Mouse (Mus musculus) adrenal gland, adult 18-20 months (tissue): ENCODE data around the gene Fam83c. TPM values are rescaled to one million over a fixed set of nuclear protein-coding genes. Genes with fewer than 3 reads are reported as not detected.

Experiments used
- DNase-seq, 2 experiments: peaks; one replicate each; pipeline ENCODE4 v3.0.0; 2021 to 2022; ENCODE audit warnings: low spot score in 2 of 2
- total RNA-seq, 2 experiments: library from RNA; stranded (reverse); gene quantifications; 1 replicate in 1 of 2; 2 replicates in 1 of 2; pipeline ENCODE4 v1.2.3; 2021

The Fam83c gene
- total RNA-seq, 2 experiments from 2014 or later = not detected

GRCm38 (mm10) chr2:155826630-155827424, 7.8 kb downstream of the Fam83c start, which contains the start of gene Eif6:
Eif6 (minus strand) TSS chr2:155826925.
- DNase-seq = peak; percentile 73 to 77

- DNase-seq = no peak
Observed at GRCm38 (mm10) chr2:155825904-155826629, 8.6 kb downstream of the Fam83c start.

DNA sequence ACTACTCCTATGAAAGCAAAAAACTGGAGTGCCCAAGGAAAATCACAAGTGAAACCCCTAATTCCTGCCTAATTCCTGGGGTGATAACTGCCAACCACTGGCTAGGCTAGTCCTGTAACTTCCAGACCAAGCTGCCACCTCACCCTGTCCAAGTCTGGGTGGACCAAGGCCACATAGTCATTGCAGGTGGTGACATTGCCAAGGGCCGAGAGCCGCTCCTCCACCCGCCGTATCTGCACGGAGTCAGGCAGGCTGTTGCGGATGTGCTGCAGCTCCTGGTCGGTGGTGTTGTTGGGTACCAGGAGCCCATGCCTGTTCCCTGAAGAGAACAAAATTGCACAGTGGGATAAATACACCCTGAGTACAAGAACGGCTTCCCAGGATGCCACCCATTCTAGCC, 10.9 kb downstream of the Fam83c start:
- DNase-seq = no peak

DNA sequence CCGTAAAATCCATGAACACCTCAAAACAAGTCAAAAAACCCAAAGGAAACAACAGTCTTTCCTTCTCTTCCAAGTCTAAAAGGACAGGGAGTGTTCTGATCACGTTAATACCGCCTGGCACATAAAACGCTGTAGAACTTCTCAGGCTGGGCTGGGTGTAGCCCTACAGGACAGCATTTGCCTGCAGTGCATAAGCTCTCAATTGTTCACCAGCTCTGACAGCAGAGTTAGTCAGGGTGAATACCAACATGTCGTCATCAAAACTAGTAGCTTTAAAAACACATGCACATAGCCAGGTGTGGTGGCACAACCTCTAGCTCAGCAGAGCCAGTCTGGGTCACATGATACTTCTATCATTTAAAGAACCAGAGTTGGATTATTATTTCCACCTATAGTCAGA, 13.9 kb downstream of the Fam83c start:
- no peak for DNase-seq

GRCm38 (mm10) chr2:155819449-155820251, 15.0 kb downstream of the Fam83c start:
- DNase-seq = no peak

- no peak for DNase-seq
Observed at GRCm38 (mm10) chr2:155819392-155819448, 15.4 kb downstream of the Fam83c start, which contains the start of gene BC029722. BC029722 (minus strand) TSS chr2:155819426.

DNA sequence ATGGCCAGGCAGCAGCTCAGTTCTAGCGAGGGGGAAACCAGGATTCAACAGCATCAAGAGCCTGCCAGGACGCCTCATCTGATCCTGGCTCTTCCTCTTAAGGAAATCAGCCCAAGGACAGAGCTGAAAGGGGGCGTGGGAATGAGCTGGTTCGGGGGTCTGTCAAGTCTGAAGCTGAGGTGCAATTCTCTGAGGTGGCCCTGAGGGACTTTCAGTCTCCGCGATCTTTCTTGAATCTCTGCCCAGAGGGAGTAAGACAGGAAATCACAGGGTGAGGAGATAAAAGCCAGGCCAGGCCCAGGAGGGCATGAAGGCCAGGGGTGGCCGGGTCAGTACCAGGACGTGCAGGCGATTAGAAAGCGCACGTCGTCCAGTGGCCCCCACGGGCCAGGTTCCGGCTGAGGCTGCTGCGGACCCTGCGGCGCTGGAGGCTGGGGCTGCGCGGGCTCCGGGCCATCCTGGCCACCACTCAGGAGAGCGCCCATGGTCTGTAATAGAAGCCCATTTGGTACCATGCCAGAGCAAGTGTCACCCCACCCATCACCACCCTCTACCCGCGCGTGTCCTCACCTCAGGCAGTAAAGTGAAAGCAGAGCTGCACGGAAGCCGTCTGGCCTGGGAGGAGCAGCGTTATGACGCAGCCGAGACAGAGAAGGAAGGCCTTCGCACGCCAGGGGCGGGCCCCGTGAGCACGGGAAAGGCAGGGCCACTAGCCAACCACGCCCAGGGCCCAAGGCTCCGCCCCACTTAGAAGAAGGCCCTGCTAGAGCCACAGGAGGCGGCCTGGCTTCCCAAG, 15.9 kb downstream of the Fam83c start:
- DNase-seq = peak; percentile 93 to 96

DNA sequence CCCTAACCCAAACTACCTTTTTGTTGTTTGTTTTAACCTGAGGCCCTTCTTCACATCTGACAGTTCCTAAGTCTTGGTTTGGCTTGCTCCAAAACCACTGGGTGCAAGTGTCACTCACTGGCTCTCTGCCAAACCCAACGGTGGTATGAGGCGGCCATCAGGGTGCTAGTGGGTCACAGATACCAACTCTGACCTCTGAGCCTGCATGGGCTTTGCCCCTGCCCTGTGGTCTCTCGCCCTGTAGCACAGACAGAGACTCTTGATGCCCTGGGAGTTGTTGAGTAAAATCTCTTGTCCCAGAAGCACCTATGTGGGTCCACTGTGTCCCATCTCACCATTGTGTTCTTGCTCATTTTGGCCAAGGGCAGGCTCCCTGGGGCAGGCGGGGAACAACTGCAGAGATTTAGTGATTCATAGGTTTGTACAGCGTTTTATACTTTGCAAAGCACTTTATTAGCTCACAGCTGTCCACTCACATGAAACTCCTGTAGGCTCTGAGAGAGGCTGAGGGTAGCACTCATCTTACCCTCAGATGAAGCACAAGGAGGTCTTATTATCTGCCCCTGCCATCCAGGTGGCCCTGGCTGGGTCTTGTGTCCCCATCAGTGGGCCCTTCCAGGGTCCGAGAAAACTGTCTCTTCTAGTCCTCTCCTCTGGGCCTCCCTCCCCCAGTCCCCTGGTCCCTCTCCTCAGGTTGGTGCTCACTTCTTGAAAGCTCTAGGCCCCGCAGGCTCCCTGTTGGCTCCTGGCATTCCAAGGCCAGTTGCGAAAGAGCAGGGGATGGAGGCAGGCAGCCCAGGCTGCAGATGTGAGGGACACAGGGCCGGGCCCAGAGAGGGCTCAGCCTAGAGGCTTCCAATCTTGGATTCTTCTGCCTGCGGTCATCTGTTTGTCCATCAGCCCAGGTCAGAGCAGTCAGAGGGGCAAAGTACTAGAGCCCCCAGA, 17.1 kb downstream of the Fam83c start:
- peak in 1 of 2 experiments; percentile 60 for DNase-seq

GRCm38 (mm10) chr2:155816179-155816578, 18.5 kb downstream of the Fam83c start:
- no peak for DNase-seq

- no peak for DNase-seq
Observed at GRCm38 (mm10) chr2:155814829-155815228, 19.8 kb downstream of the Fam83c start.

- DNase-seq = no peak
Observed at GRCm38 (mm10) chr2:155812637-155813036, 22.0 kb downstream of the Fam83c start.

DNA sequence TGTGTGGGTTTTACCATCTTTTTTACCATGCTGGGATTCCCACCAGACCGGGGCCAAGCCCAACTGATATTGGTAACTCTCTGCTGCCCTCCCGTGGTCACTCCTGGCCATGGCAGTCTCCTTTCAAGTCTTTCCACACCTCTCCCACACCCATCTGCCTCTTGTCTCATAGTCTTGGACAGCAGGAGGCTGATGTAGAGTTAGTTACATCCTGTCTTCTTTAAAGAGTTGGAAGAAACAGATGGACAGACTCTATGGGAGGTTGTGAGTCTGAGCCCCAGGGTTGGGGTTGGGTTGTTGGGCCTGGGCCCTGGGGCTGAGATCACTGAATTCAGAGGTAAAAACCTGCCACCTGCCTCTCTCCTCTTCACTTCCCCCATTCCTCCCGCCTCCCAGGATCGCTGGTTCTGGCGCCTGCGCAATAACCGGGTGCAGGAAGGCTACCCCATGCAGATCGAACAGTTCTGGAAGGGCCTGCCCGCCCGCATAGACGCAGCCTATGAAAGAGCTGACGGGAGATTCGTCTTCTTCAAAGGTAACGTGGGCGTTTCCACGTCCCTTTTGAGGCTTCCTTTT, 22.7 kb downstream of the Fam83c start:
- peak; percentile 84 for DNase-seq

DNA sequence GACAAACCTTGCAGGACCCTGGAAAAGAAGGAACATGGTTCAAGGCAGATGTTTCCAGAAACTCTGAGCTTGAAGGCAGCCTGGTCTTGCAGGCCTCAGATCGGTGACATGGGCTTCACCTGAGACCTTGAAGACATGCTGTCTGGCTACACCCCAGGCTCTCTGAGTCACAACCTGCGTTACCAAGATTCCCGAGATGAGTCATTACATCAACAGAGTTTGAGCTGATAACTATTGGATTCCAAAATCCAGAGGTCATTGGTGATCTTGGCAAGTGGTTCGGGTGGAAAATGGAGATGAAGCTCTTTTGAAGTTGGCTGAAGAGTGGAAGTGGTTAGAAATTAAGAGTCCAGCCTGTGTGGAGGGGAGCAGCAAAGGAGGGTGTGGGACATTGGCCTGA, 25.0 kb downstream of the Fam83c start:
- DNase-seq = peak in 1 of 2 experiments; percentile 42

DNA sequence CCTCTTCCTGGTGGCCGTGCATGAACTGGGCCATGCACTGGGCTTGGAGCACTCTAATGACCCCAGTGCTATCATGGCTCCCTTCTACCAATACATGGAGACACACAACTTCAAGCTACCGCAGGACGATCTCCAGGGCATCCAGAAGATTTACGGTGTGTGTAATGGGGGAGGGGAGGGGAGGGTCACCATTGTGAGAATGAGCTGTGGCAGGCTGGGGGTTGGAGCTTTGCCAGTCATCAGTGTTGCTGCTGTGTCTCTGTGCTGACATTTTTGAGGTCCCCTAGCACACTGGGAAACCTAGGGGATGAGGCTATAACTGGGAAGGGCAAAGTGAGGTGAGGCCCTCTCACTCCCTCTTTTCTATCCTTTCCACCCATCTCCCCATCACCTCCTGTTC, 27.2 kb downstream of the Fam83c start:
- no peak for DNase-seq

- peak in 1 of 2 experiments; percentile 57 for DNase-seq
Observed at GRCm38 (mm10) chr2:155806548-155806947, 28.1 kb downstream of the Fam83c start.

GRCm38 (mm10) chr2:155805925-155806255, 28.8 kb downstream of the Fam83c start:
- no peak for DNase-seq

- peak; percentile 66 to 73 for DNase-seq
Observed at GRCm38 (mm10) chr2:155805231-155805924, 29.3 kb downstream of the Fam83c start.

DNA sequence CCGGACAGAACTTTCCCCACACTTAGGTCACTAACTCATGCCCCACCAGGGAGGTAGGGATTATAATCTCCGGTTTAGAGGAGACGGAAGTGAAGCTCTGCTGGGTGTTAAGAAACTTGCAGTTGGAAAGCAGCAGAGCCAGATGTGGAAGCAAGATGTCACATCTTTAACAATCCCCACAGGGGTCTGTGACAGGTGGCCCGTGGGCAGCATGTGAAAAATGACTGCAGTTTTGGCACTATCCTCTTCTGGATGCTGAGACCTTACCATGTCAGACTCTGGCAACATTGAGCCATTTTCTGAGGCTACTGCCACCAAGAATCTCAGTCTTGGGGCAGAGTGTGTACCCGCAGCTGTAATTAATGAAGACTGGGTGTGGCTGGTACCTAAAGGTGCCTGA, 30.6 kb downstream of the Fam83c start:
- no peak for DNase-seq

GRCm38 (mm10) chr2:155802761-155803160, 31.9 kb downstream of the Fam83c start:
- no peak for DNase-seq
